Mouse (Mus musculus) lung, postnatal 0 days (tissue): ENCODE measurements at regions not wholly inside any gene's neighbourhood (a gene's known extent, or its start where the extent isn't known, plus 50 kb on each side); places are given as distances from the start of the nearest gene placed in this dataset.

ENCODE experiments used
- ATAC-seq: fragments of 200-750 bp; cut with Nextera tagmentation; 2 replicates; pipeline ENCODE4 v1.8.0; 2017; ENCODE audit warnings: moderate library complexity
- DNase-seq: peaks from one replicate; pipeline ENCODE4 v3.0.0-alpha.2; 2016; ENCODE audit warnings: low spot score
- H3K27ac ChIP-seq: fragments of 300-500 bp; sonication (generic); 2 replicates; pipeline ENCODE4 v1.5.1; 2014; ENCODE audit warnings: antibody characterized with exemption, mild to moderate bottlenecking, low read length, mixed read lengths
- H3K27me3 ChIP-seq: fragments of 300-500 bp; sonication (generic); replicated peaks from 2 replicates; pipeline ENCODE4 v1.6.1; 2014; ENCODE audit warnings: low read length, mixed read lengths; ENCODE audit not compliant: insufficient read depth
- H3K36me3 ChIP-seq: fragments of 300-500 bp; sonication (generic); 2 replicates; pipeline ENCODE4 v1.6.1; 2014; ENCODE audit warnings: low read length, mixed read lengths; ENCODE audit not compliant: insufficient read depth
- H3K4me1 ChIP-seq: fragments of 300-500 bp; sonication (generic); 2 replicates; pipeline ENCODE4 v1.6.1; 2014; ENCODE audit warnings: antibody characterized with exemption, low read depth, low read length, mixed read lengths; ENCODE audit not compliant: insufficient read depth
- H3K4me2 ChIP-seq: fragments of 300-500 bp; sonication (generic); replicated peaks from 2 replicates; pipeline ENCODE4 v1.6.1; 2014; ENCODE audit warnings: low read depth, mild to moderate bottlenecking, low read length, moderate library complexity, mixed read lengths
- H3K4me3 ChIP-seq: fragments of 300-500 bp; sonication (generic); 2 replicates; pipeline ENCODE4 v1.5.1; 2014; ENCODE audit warnings: low read depth, low read length
- H3K9ac ChIP-seq: fragments of 300-500 bp; sonication (generic); replicated peaks from 2 replicates; pipeline ENCODE4 v1.6.1; 2014; ENCODE audit warnings: low read depth, mild to moderate bottlenecking
- H3K9me3 ChIP-seq: fragments of 300-500 bp; sonication (generic); 2 replicates; pipeline ENCODE4 v1.6.1; 2016; ENCODE audit warnings: low read length, mixed read lengths
- CTCF ChIP-seq: IDR thresholded peaks from 2 replicates; pipeline ENCODE4 v1.5.1; 2016; ENCODE audit warnings: antibody characterized with exemption, mild to moderate bottlenecking
- EP300 ChIP-seq: IDR thresholded peaks from 2 replicates; pipeline ENCODE4 v1.6.1; 2016; ENCODE audit warnings: antibody characterized with exemption, mild to moderate bottlenecking, control low read depth
- WGBS: fragments of 180-500 bp; shearing (Covaris S2); extraction: QIAGEN DNeasy Blood & Tissue Kit; methylation state at CpG from one replicate; pipeline ENCODE4 v1.1.7; 2014; 5-methylcytosine and 5-hydroxymethylcytosine counted together

GRCm38 (mm10) chr4:110038696-110039095, 60.8 kb downstream of the Dmrta2 start:
- Histone ChIP-seq H3K4me1 (no peaks in the 10 kb centered on the region), H3K27ac (no peak overlapping the region), H3K4me2 (no peak overlapping the region), H3K4me3 (no peak overlapping the region), H3K9ac (no peak overlapping the region), H3K27me3 (no peaks in the 10 kb centered on the region), H3K36me3 (no peaks in the 10 kb centered on the region), H3K9me3 (no peaks in the 10 kb centered on the region)
- no peak for TF ChIP-seq CTCF
- no peak for TF ChIP-seq EP300
- no peak for DNase-seq
- 55% methylated on average over 5 of the region's 5 CpGs for WGBS
- ATAC-seq, result no peak

- Histone ChIP-seq H3K27me3 (no peaks in the 10 kb centered on the region), H3K4me3 (no peak overlapping the region), H3K9ac (no peak overlapping the region), H3K27ac (no peak overlapping the region), H3K4me2 (no peak overlapping the region), H3K36me3 (no peaks in the 10 kb centered on the region), H3K9me3 (no peaks in the 10 kb centered on the region), H3K4me1 (no peaks in the 10 kb centered on the region)
- DNase-seq, result no peak
- ATAC-seq, result no peak
- 69% methylated on average over 17 of the region's 17 CpGs for WGBS
- TF ChIP-seq CTCF, result no peak
- no peak for TF ChIP-seq EP300
Measured at GRCm38 (mm10) chr4:110044851-110045618, 67.2 kb downstream of the Dmrta2 start.

- DNase-seq, result no peak
Measured at GRCm38 (mm10) chr4:110045651-110046269, 67.9 kb downstream of the Dmrta2 start.

GRCm38 (mm10) chr4:110046270-110046651, 68.4 kb downstream of the Dmrta2 start:
- Histone ChIP-seq H3K27me3 (no peaks in the 10 kb centered on the region), H3K4me2 (no peak overlapping the region), H3K9ac (no peak overlapping the region), H3K36me3 (no peaks in the 10 kb centered on the region), H3K4me3 (no peak overlapping the region), H3K27ac (no peak overlapping the region), H3K4me1 (peaks cover 3% of the 10 kb centered on the region; the same call in 1 of the 2 replicates), H3K9me3 (no peaks in the 10 kb centered on the region)
- DNase-seq, result no peak
- ATAC-seq, result no peak
- 80% methylated on average over 11 of the region's 11 CpGs for WGBS
- no peak for TF ChIP-seq CTCF
- TF ChIP-seq EP300, result no peak

More at GRCm38 (mm10) chr4:110045651-110046269, 67.9 kb downstream of the Dmrta2 start:
- Histone ChIP-seq H3K9ac (no peak overlapping the region), H3K27ac (no peak overlapping the region), H3K9me3 (no peaks in the 10 kb centered on the region), H3K36me3 (no peaks in the 10 kb centered on the region), H3K4me3 (no peak overlapping the region), H3K4me1 (peaks cover 3% of the 10 kb centered on the region; the same call in 1 of the 2 replicates), H3K4me2 (no peak overlapping the region), H3K27me3 (no peaks in the 10 kb centered on the region)
- ATAC-seq, result no peak
- WGBS, result 71% methylated on average over 12 of the region's 12 CpGs
- TF ChIP-seq CTCF (no peak), EP300 (no peak)

GRCm38 (mm10) chr4:110050393-110051280, 72.8 kb downstream of the Dmrta2 start:
- no peak overlapping the region; the same call in 1 of the 2 replicates for H3K9ac ChIP-seq
- ATAC-seq (peak; percentile 85), DNase-seq (peak; percentile 82)
- peak overlapping the region; percentile 58 for H3K4me2 ChIP-seq
- H3K4me3 ChIP-seq, result peak overlapping the region; percentile 31
- H3K36me3 ChIP-seq, result no peaks in the 10 kb centered on the region
- 4% methylated on average over 40 of the region's 40 CpGs for WGBS
- peak; percentile 98 for TF ChIP-seq CTCF
- TF ChIP-seq EP300, result no peak
- no peak overlapping the region for H3K27ac ChIP-seq
- H3K4me1 ChIP-seq, result peaks cover 3% of the 10 kb centered on the region; the same call in 1 of the 2 replicates
- no peaks in the 10 kb centered on the region for H3K9me3 ChIP-seq
- no peaks in the 10 kb centered on the region for H3K27me3 ChIP-seq

GRCm38 (mm10) chr4:110051281-110051665, 73.4 kb downstream of the Dmrta2 start:
- peak overlapping the region; percentile 58 for H3K4me2 ChIP-seq
- no peak overlapping the region for H3K9ac ChIP-seq
- no peaks in the 10 kb centered on the region for H3K9me3 ChIP-seq
- H3K4me3 ChIP-seq, result peak overlapping the region; percentile 31
- 9% methylated on average over 12 of the region's 12 CpGs for WGBS
- no peaks in the 10 kb centered on the region for H3K27me3 ChIP-seq
- no peak for ATAC-seq
- peaks cover 3% of the 10 kb centered on the region; the same call in 1 of the 2 replicates for H3K4me1 ChIP-seq
- H3K36me3 ChIP-seq, result no peaks in the 10 kb centered on the region
- TF ChIP-seq CTCF (no peak), EP300 (no peak)
- DNase-seq, result no peak
- no peak overlapping the region for H3K27ac ChIP-seq
